Mouse (Mus musculus): Measurements from ENCODE around the gene Trank1. TPM values are rescaled to one million over a fixed set of nuclear protein-coding genes. Genes with fewer than 3 reads are reported as not detected.

Trank1 gene
- polyA plus RNA-seq, 1 experiment, result not detected

DNA sequence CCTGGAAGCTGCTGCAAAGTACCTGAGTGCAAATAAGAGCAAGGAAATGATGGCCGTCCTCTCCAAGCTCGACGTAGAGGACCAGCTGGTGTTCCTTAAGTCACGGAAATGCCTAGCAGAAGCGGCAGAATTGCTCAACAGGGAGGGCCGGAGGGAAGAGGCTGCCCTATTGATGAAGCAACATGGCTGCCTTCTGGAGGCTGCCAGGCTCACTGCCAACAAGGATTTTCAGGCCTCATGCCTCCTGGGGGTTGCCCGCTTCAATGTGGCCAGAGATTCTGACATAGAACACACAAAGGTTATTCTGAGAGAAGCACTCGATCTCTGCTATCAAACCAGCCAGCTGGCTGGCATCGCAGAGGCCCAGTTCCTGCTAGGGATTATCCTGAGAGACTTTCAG, 78.5 kb downstream of the Trank1 start:
- no peaks in the 10 kb centered on the region for H3K79me2 ChIP-seq (ENCODE audit: control insufficient read depth, insufficient read depth)
- no peak overlapping the region for H3K4me3 ChIP-seq (ENCODE audit: insufficient read depth, poor library complexity, severe bottlenecking)
- no peak for TF ChIP-seq FOSL1 (IDR thresholded peaks at IDR 0.05; ENCODE audit: insufficient read depth, low read length, poor library complexity, severe bottlenecking)
- no peak for TF ChIP-seq MYOD1 (IDR thresholded peaks at IDR 0.05; ENCODE audit: control insufficient read depth, insufficient read length, low read depth)
- no peak for TF ChIP-seq MAX (IDR thresholded peaks at IDR 0.05)
- TF ChIP-seq USF1 (IDR thresholded peaks at IDR 0.05; ENCODE audit: low read depth), result no peak
- TF ChIP-seq CEBPB (IDR thresholded peaks at IDR 0.05; ENCODE audit: low read depth), result no peak
- TF ChIP-seq MYOG (IDR thresholded peaks at IDR 0.05; ENCODE audit: control insufficient read depth, extremely low read depth, insufficient read length), result no peak
- TF ChIP-seq CTCF (IDR thresholded peaks at IDR 0.05; ENCODE audit: control insufficient read depth, insufficient read depth, insufficient read length), result no peak
- H3K27me3 ChIP-seq (ENCODE audit: control insufficient read depth, insufficient read depth, insufficient read length), result peaks cover 10% of the 10 kb centered on the region
- H3K36me3 ChIP-seq (ENCODE audit: control insufficient read depth, insufficient read depth), result no peaks in the 10 kb centered on the region
- no peak overlapping the region for H3ac ChIP-seq (ENCODE audit: control insufficient read depth, insufficient read length, low read depth)
- no peaks in the 10 kb centered on the region for H3K79me3 ChIP-seq (ENCODE audit: low read depth)

DNA sequence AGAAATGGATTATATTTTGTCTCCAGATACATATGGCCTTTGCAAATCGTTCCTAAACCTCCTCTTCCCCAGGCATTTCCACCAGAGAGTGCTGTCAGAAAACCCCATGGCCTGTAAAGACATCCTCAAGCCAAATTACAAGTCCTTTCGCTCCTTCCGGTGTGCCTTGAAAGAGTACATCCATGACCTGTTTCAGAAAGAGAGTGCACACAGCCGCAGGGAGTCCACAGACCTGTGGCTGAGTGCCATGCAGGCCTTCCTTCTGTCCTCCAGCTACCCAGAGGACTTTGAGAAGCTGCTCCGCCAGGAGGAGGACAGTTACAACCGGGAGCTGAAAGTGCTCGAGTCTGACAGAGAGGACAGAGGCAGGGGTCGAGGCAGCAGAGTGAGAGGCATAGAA, 79.5 kb downstream of the Trank1 start:
- no peak overlapping the region for H3K4me3 ChIP-seq (ENCODE audit: insufficient read depth, poor library complexity, severe bottlenecking)

DNA sequence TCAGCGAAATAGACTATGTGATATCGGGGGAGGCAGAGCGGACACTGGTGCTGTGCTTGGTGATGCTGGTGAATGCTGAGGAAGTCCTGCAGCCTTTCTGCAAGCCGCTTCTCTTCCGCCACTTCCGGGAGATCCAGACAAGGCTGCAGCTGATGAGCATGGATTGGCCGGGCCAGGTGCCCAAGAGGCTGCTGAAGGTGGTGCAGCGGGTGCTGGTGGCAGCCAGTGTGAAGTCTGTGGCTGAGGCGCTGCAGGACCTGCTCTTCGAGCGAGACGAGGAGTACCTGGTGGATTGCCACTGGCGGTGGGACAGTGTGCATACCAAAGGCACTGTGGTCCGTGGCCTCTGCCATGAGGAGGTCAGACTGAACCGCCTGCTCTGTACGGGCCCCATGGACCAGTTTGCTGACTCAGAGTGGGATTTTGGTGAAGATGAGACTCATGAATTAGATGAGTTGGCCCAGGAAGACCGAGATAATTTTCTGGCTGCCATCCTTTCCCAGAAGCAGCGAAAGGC, 80.4 kb downstream of the Trank1 start:
- Histone ChIP-seq H3K79me3 (ENCODE audit: low read depth) (no peaks in the 10 kb centered on the region), H3K4me3 (ENCODE audit: insufficient read depth, poor library complexity, severe bottlenecking) (no peak overlapping the region), H3K36me3 (ENCODE audit: control insufficient read depth, insufficient read depth) (no peaks in the 10 kb centered on the region), H3K27me3 (ENCODE audit: control insufficient read depth, insufficient read depth, insufficient read length) (peaks cover 14% of the 10 kb centered on the region), H3K79me2 (ENCODE audit: control insufficient read depth, insufficient read depth) (no peaks in the 10 kb centered on the region), H3ac (ENCODE audit: control insufficient read depth, insufficient read length, low read depth) (no peak overlapping the region)
- no peak for TF ChIP-seq MAX (IDR thresholded peaks at IDR 0.05)
- TF ChIP-seq USF1 (IDR thresholded peaks at IDR 0.05; ENCODE audit: low read depth), result no peak
- no peak for TF ChIP-seq MYOG (IDR thresholded peaks at IDR 0.05; ENCODE audit: control insufficient read depth, extremely low read depth, insufficient read length)
- no peak for TF ChIP-seq CTCF (IDR thresholded peaks at IDR 0.05; ENCODE audit: control insufficient read depth, insufficient read depth, insufficient read length)
- no peak for TF ChIP-seq CEBPB (IDR thresholded peaks at IDR 0.05; ENCODE audit: low read depth)
- no peak for TF ChIP-seq MYOD1 (IDR thresholded peaks at IDR 0.05; ENCODE audit: control insufficient read depth, insufficient read length, low read depth)
- no peak for TF ChIP-seq FOSL1 (IDR thresholded peaks at IDR 0.05; ENCODE audit: insufficient read depth, low read length, poor library complexity, severe bottlenecking)

More for the DNA sequence above, 79.5 kb downstream of the Trank1 start:
- Histone ChIP-seq H3K79me2 (ENCODE audit: control insufficient read depth, insufficient read depth) (no peaks in the 10 kb centered on the region), H3K79me3 (ENCODE audit: low read depth) (no peaks in the 10 kb centered on the region), H3K27me3 (ENCODE audit: control insufficient read depth, insufficient read depth, insufficient read length) (peaks cover 14% of the 10 kb centered on the region), H3ac (ENCODE audit: control insufficient read depth, insufficient read length, low read depth) (no peak overlapping the region), H3K36me3 (ENCODE audit: control insufficient read depth, insufficient read depth) (no peaks in the 10 kb centered on the region)
- TF ChIP-seq CTCF (IDR thresholded peaks at IDR 0.05; ENCODE audit: control insufficient read depth, insufficient read depth, insufficient read length) (no peak), CEBPB (IDR thresholded peaks at IDR 0.05; ENCODE audit: low read depth) (no peak), FOSL1 (IDR thresholded peaks at IDR 0.05; ENCODE audit: insufficient read depth, low read length, poor library complexity, severe bottlenecking) (no peak), MYOD1 (IDR thresholded peaks at IDR 0.05; ENCODE audit: control insufficient read depth, insufficient read length, low read depth) (no peak), USF1 (IDR thresholded peaks at IDR 0.05; ENCODE audit: low read depth) (no peak), MYOG (IDR thresholded peaks at IDR 0.05; ENCODE audit: control insufficient read depth, extremely low read depth, insufficient read length) (no peak), MAX (IDR thresholded peaks at IDR 0.05) (no peak)

DNA sequence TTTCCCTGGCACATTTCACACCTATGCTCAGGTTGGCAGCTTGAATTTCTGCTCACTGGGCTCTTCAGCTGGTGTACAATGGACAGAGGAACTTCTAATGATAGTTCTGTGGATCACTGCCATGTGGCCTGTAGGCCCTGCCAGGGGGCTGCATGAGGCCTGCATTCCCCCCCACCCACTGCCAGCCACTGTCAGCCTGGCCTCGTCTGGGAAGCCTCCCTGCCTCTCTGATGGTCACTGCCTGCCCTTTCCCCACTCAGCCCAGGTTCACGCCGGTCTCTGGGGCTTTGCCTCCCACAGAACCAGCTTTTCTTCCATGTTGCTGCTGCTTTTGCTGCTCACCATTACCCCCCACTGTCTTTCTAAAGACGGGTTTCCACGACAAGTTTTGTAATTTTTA, 83.7 kb downstream of the Trank1 start:
- H3K4me3 ChIP-seq (ENCODE audit: insufficient read depth, poor library complexity, severe bottlenecking), result no peak overlapping the region
- no peaks in the 10 kb centered on the region for H3K79me3 ChIP-seq (ENCODE audit: low read depth)
- H3ac ChIP-seq (ENCODE audit: control insufficient read depth, insufficient read length, low read depth), result no peak overlapping the region
- peaks cover 14% of the 10 kb centered on the region for H3K27me3 ChIP-seq (ENCODE audit: control insufficient read depth, insufficient read depth, insufficient read length)
- H3K36me3 ChIP-seq (ENCODE audit: control insufficient read depth, insufficient read depth), result no peaks in the 10 kb centered on the region
- TF ChIP-seq CTCF (IDR thresholded peaks at IDR 0.05; ENCODE audit: control insufficient read depth, insufficient read depth, insufficient read length) (no peak), MYOD1 (IDR thresholded peaks at IDR 0.05; ENCODE audit: control insufficient read depth, insufficient read length, low read depth) (no peak), MAX (IDR thresholded peaks at IDR 0.05) (no peak), MYOG (IDR thresholded peaks at IDR 0.05; ENCODE audit: control insufficient read depth, extremely low read depth, insufficient read length) (no peak), CEBPB (IDR thresholded peaks at IDR 0.05; ENCODE audit: low read depth) (no peak), USF1 (IDR thresholded peaks at IDR 0.05; ENCODE audit: low read depth) (no peak), FOSL1 (IDR thresholded peaks at IDR 0.05; ENCODE audit: insufficient read depth, low read length, poor library complexity, severe bottlenecking) (no peak)
- no peaks in the 10 kb centered on the region for H3K79me2 ChIP-seq (ENCODE audit: control insufficient read depth, insufficient read depth)

DNA sequence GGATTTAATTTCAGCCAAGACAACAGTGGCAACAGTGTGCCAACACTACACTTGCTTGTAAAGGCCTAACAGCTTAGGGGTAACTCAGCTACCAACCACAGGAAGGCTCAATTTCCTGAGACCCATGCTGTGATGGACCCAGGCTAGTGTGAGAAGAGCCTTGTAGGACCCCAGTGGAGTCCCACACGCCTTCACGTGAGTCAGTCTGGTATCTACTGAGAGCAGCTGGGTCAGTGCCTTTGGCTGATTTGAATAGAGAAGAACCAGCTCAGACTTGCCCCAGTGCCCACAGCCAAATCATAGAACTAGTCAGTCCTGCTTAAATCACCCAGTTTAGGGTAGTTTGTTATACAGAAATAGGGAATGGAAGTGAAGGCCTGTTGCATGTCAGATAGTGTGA, 86.5 kb downstream of the Trank1 start:
- TF ChIP-seq MAX (IDR thresholded peaks at IDR 0.05) (no peak), FOSL1 (IDR thresholded peaks at IDR 0.05; ENCODE audit: insufficient read depth, low read length, poor library complexity, severe bottlenecking) (no peak), USF1 (IDR thresholded peaks at IDR 0.05; ENCODE audit: low read depth) (no peak), MYOG (IDR thresholded peaks at IDR 0.05; ENCODE audit: control insufficient read depth, extremely low read depth, insufficient read length) (no peak), MYOD1 (IDR thresholded peaks at IDR 0.05; ENCODE audit: control insufficient read depth, insufficient read length, low read depth) (no peak), CEBPB (IDR thresholded peaks at IDR 0.05; ENCODE audit: low read depth) (no peak)
- Histone ChIP-seq H3ac (ENCODE audit: control insufficient read depth, insufficient read length, low read depth) (no peak overlapping the region), H3K4me3 (ENCODE audit: insufficient read depth, poor library complexity, severe bottlenecking) (no peak overlapping the region), H3K79me2 (ENCODE audit: control insufficient read depth, insufficient read depth) (no peaks in the 10 kb centered on the region), H3K79me3 (ENCODE audit: low read depth) (no peaks in the 10 kb centered on the region), H3K27me3 (ENCODE audit: control insufficient read depth, insufficient read depth, insufficient read length) (peaks cover 8% of the 10 kb centered on the region), H3K36me3 (ENCODE audit: control insufficient read depth, insufficient read depth) (no peaks in the 10 kb centered on the region)

DNA sequence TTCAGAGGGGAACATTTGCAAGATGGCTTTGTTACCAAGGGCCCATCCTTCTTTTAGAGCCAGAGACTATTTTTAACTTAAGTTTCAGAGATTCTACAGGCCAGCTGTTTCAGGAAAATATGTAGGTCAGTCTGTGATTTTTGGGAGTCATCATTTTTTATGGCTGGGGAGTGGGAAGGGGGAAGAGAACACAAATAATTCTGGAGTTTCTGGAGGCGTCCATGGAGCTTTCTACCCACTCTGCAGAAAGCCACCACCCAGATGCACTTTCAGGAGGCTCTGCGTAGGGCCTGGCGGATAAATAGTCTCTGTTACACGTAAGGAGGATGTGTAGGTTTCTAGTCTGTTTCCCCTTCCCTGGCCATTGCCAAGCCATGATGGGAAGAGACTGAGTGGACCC, 88.5 kb downstream of the Trank1 start:
- H3K4me3 ChIP-seq (ENCODE audit: insufficient read depth, poor library complexity, severe bottlenecking), result no peak overlapping the region
- TF ChIP-seq CTCF (IDR thresholded peaks at IDR 0.05; ENCODE audit: control insufficient read depth, insufficient read depth, insufficient read length) (no peak), CEBPB (IDR thresholded peaks at IDR 0.05; ENCODE audit: low read depth) (no peak), MYOG (IDR thresholded peaks at IDR 0.05; ENCODE audit: control insufficient read depth, extremely low read depth, insufficient read length) (no peak), FOSL1 (IDR thresholded peaks at IDR 0.05; ENCODE audit: insufficient read depth, low read length, poor library complexity, severe bottlenecking) (no peak), MAX (IDR thresholded peaks at IDR 0.05) (no peak), MYOD1 (IDR thresholded peaks at IDR 0.05; ENCODE audit: control insufficient read depth, insufficient read length, low read depth) (no peak)
- peaks cover 8% of the 10 kb centered on the region for H3K27me3 ChIP-seq (ENCODE audit: control insufficient read depth, insufficient read depth, insufficient read length)
- no peak overlapping the region for H3ac ChIP-seq (ENCODE audit: control insufficient read depth, insufficient read length, low read depth)
- H3K36me3 ChIP-seq (ENCODE audit: control insufficient read depth, insufficient read depth), result no peaks in the 10 kb centered on the region
- H3K79me3 ChIP-seq (ENCODE audit: low read depth), result no peaks in the 10 kb centered on the region
- H3K79me2 ChIP-seq (ENCODE audit: control insufficient read depth, insufficient read depth), result no peaks in the 10 kb centered on the region
